Mouse (Mus musculus): ENCODE measurements at regions not wholly inside any gene's neighbourhood (a gene's known extent, or its start where the extent isn't known, plus 50 kb on each side); places are given as distances from the start of the nearest gene placed in this dataset.
"Not testable (repeated sequence)": the region's sequence is repeated elsewhere in the genome, so short reads cannot be mapped to it uniquely, and the experiment has no call there.

DNA sequence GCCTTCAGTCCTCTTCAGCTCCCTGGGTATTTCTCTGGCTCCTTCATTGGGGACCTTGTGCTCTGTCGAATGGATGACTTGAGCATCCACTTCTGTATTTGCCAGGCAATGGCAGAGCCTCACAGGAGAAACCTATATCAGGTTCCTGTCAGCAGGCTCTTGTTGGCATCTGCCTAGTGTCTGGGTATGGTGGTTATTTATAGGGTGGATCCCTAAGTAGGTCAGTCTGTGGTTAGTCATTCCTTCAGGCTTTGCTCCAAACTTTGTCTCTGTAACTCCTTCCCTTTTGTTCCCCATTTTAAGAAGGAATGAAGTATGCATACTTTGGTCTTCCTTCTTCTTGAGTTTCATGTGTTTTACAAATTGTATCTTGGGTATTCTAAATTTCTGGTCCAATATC is 522.4 kb upstream of the St8sia4 start:
- not testable (repeated sequence) for DNase-seq

GRCm38 (mm10) chr1:96166767-96167166 is 499.4 kb upstream of the St8sia4 start:
- no peak for DNase-seq

DNA sequence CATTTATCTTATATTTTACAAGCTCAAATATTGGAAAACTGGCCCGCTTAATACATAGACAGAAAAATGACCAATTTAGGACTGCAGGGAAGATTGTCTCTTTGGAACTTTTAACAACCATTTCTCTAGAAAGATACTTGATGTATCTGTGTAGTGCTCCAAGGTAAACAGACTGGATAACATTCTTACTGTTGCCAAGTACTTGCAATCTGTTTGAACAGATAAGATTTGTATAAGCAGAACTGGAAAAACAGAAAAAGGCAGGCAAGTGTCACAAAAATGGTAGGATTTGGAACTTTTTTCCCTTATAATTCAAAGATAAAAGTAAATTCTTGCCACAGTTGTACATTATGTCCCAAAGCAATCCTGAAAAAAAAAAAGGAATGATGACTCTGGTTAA is 488.1 kb upstream of the St8sia4 start:
- no peak for DNase-seq

GRCm38 (mm10) chr1:96128618-96129017 is 461.2 kb upstream of the St8sia4 start:
- DNase-seq = no peak

- no peak for DNase-seq
Measured at GRCm38 (mm10) chr1:96107986-96108385, 440.6 kb upstream of the St8sia4 start.

GRCm38 (mm10) chr1:96105392-96105791 is 438.0 kb upstream of the St8sia4 start:
- no peak for DNase-seq

- no peak for DNase-seq
Measured at GRCm38 (mm10) chr1:96083575-96083974, 416.2 kb upstream of the St8sia4 start.

GRCm38 (mm10) chr1:96074710-96075109 is 407.3 kb upstream of the St8sia4 start:
- no peak for DNase-seq

GRCm38 (mm10) chr1:96061335-96061734 is 394.0 kb upstream of the St8sia4 start:
- no peak for DNase-seq

GRCm38 (mm10) chr1:96049260-96049659 is 381.9 kb upstream of the St8sia4 start:
- no peak for DNase-seq

- DNase-seq = no peak
Measured at GRCm38 (mm10) chr1:96046556-96046955, 379.2 kb upstream of the St8sia4 start.

DNA sequence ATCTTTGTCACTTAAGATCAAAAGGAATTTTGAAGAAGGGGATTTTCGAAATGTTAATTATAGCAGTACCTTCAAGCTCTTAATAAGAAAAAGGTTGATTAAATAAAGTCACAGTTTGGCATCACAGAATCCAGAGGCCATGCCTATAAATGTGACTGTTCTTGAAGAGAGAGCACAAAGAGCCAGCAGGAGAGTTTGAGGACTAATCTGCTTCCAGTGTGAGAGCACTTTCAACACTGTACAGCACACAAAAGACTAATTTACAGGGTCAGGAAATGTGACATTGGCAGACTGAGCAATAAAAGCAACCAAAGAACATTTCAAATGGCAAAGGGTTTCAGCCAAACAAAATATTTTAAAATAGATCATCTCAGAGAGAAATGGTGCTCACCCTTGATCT is 352.1 kb upstream of the St8sia4 start:
- DNase-seq = no peak

GRCm38 (mm10) chr1:96009461-96009860 is 342.1 kb upstream of the St8sia4 start:
- peak in 1 of 2 experiments; percentile 2 for DNase-seq

GRCm38 (mm10) chr1:96003086-96003485 is 335.7 kb upstream of the St8sia4 start:
- no peak for DNase-seq

GRCm38 (mm10) chr1:95962164-95962563 is 294.8 kb upstream of the St8sia4 start:
- DNase-seq = no peak

All from cerebellum, postnatal 36 days (tissue).